Mouse (Mus musculus): ENCODE measurements at regions not wholly inside any gene's neighbourhood (a gene's known extent, or its start where the extent isn't known, plus 50 kb on each side); places are given as distances from the start of the nearest gene placed in this dataset.

DNA sequence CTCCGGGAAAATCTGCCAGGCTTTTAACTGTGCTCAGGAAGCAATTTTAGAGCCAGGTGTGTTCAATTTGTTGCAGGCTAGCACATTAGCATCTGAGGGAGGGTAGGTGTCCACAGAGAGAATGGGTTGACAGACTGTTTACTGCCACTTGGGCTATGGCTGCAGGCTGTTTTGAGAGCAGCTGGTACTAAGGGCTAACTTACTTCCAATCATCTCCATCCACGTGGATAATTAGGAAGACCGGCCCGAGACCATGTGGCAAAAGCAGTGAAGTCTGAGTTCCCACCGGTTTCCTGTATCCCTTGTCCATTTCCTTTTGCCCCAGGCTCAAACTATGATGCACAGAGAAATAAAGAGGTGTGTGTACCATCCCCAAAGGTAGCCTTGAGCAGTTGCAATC lies 436.5 kb upstream of the Tenm4 start:
- TF ChIP-seq POLR2A (IDR thresholded peaks at IDR 0.05; ENCODE audit: control insufficient read depth, low read depth, low read length) = no peak
- no peak for TF ChIP-seq CTCF (IDR thresholded peaks at IDR 0.05; ENCODE audit: control insufficient read depth, insufficient read depth, insufficient replicate concordance, low read depth, low read length)

All from testis, adult 2 months (tissue).